Mouse (Mus musculus) cortical plate, adult 2 months (tissue): ENCODE measurements around the gene Gemin7. TPM values are rescaled to one million over a fixed set of nuclear protein-coding genes. Genes with fewer than 3 reads are reported as not detected.

ENCODE experiments used
- H3K27ac ChIP-seq: fragments of 200-500 bp; 2 replicates; pipeline ENCODE4 v1.5.1; 2012; ENCODE audit warnings: low read length, control low read depth, inconsistent platforms; ENCODE audit not compliant: insufficient read depth
- H3K4me1 ChIP-seq: fragments of 200-500 bp; 2 replicates; pipeline ENCODE4 v1.6.1; 2011; ENCODE audit warnings: low read length; ENCODE audit not compliant: control insufficient read depth, insufficient read depth
- H3K4me3 ChIP-seq: fragments of 200-500 bp; 2 replicates; pipeline ENCODE4 v1.5.1; 2011; ENCODE audit warnings: mild to moderate bottlenecking, low read length, control low read depth; ENCODE audit not compliant: insufficient read depth
- CTCF ChIP-seq: fragments of 200-500 bp; IDR thresholded peaks from 2 replicates; pipeline ENCODE4 v1.5.1; 2011; ENCODE audit warnings: mild to moderate bottlenecking, control low read depth, low read length; ENCODE audit not compliant: insufficient read depth; ENCODE audit errors: extremely low read depth
- POLR2A ChIP-seq: fragments of 200-500 bp; IDR thresholded peaks from 2 replicates; pipeline ENCODE4 v1.6.1; 2011; ENCODE audit warnings: mild to moderate bottlenecking, low read length, control low read depth; ENCODE audit not compliant: insufficient read depth; ENCODE audit errors: extremely low read depth
- polyA plus RNA-seq: library from polyadenylated mRNA; depleted of rRNA; stranded (reverse); fragments of >200 nt; gene quantifications from 2 replicates; pipeline ENCODE4 v1.2.3, GENCODE M21; 2012

Gene Gemin7
- polyA plus RNA-seq, 1 experiment, result 54.2 TPM

DNA sequence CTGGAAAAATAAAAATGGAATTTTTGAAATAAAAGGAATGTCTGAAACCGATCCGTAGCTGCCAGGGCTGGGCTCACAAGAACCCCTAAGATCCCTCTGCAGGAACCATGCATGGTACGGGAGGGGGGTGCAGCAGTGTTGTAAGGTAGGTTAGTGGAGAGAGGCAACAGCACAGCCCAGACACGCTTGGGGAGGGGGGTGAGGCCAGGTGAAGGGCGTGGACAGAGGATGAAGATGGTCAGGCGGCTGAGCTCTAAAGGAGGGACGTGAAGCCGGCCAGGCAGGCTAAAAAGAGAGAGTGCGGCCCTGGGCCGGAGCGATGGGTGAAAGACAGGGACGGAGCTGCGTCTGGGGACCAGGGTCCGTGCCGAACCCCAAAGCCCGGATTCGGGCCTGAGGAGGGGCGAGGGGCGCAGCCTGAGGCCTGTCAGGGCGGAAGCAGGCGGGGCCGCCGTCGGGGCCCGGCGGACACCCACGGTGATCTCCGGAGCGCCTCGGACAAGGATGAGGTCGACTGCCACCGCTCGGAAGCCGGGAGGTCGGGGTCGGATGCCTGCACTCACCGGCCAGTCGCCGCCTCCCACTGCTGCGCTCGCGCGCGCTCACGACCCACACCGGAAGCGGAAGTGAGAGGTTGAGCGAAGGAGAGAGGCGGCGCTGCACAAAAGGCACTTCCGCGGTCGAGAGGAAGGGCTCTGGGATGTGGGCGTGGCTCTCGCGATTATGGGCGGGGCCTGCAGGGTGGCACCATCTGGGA lies 26.6 kb upstream of the Gemin7 start, which contains the start of gene Clasrp:
TSS of gene Clasrp (minus strand) at position 638 of the 757 bp plus-strand sequence.
- H3K27ac ChIP-seq, result peak within 1 kb of the TSS; percentile 50; the same call in 1 of the 2 replicates
- TF ChIP-seq CTCF (no peak), POLR2A (peak; percentile 61; the same call in 1 of the 2 replicates)
- peaks cover 14% of the 10 kb centered on the region for H3K4me1 ChIP-seq
- peak within 1 kb of the TSS; percentile 95 for H3K4me3 ChIP-seq

DNA sequence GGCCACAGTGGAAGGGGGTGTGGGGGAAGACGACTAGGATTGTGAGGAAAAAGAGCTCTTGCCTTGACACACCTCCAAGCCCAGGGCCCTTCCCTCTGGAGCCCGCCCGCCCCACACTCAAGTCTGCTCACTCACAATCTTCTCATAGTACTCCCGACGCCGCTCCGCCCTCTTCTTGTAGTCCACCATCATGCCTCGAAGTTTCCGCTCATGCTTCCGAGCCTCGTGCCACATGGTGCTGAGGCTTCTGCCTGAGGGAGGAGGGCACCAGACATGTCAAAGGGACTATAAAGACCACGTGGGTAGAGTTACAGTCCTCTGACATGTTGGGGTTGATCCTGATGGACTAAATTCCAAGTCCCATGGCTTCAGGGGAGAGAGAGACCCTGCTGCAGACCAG lies 25.7 kb upstream of the Gemin7 start:
- TF ChIP-seq CTCF (no peak), POLR2A (no peak)
- H3K27ac ChIP-seq, result no peak overlapping the region; the same call in 1 of the 2 replicates

DNA sequence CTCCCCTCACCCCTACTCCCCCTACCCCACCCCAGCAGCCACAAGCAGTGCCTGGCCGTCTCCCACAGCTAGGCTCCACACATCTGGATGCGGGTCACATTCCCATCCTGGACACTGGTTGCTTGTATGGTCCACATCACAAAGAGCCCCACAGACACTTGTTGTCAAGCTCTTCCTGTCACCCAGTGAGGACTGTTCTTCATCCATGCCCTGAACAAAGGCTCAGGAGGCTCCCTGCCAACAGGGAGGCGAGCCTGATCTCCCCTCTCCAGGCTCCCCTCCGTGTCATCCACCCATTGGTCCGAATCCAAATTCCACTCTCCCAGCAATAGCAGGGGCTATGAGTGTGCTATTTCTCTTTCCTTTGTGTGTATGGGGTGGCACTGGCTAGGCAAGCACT lies 23.2 kb upstream of the Gemin7 start:
- Histone ChIP-seq H3K27ac (0 out of 2 replicates have a peak overlapping the region, but pooled peaks have one; percentile 75), H3K4me3 (no peak overlapping the region)
- TF ChIP-seq POLR2A, result no peak
- no peak for TF ChIP-seq CTCF

More for the DNA sequence above, 25.7 kb upstream of the Gemin7 start:
- Histone ChIP-seq H3K4me3 (peak overlapping the region; percentile 95; the same call in 1 of the 2 replicates), H3K4me1 (peaks cover 14% of the 10 kb centered on the region)

DNA sequence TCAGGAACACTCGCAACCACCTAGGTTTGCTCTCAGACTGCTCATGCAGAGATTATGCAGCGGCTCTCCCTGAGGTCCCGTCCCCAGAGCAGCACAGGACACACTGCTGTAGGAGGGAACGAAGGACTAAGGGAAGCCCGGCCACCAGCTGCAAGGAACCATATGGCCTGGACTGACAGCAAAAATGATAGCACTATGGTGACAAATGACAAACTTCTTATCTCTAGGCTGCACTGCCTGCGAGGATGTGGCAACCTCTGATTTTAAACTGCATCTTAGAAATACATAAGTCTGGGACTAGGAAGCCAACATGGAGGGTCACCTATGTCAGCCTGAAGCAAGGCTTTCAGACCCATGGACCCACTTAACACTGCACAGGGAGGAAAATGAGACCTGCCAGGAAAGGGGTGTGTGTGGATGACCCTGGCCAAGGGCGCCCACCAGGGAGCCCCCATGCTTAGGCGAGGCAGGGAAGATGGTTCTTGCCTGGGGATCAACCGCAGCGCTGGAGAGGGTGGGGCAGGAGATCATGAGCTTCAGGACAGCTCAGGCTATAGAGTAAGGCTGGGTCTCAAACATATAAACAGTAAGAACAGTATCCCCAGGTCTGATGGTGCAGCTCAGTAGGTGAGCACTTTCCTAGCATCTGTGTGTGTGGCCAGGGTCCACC lies 15.8 kb upstream of the Gemin7 start:
- no peak for TF ChIP-seq CTCF
- no peak for TF ChIP-seq POLR2A
- H3K4me3 ChIP-seq, result no peak overlapping the region
- peaks cover 3% of the 10 kb centered on the region for H3K4me1 ChIP-seq
- H3K27ac ChIP-seq, result no peak overlapping the region

More for the DNA sequence above, 23.2 kb upstream of the Gemin7 start:
- H3K4me1 ChIP-seq, result peaks cover 14% of the 10 kb centered on the region

DNA sequence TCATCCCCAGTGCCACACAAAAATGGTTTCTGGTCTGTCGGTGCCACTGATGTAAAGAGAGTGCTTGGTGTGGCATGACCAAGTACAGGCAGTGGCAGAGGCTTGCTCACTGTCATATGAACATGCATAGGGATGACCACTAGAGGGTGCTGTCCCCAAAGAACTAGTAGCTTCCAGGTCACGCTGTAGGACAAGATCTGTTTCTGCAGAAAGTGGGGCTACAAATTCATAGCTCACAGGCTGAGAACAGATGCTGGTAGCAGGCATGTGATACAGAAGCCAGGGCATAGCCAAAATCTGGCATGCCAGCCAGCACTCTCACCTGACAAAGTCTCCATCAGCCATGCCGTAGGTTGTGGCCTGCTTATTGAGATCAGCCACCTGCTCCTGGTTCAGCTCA lies 12.5 kb upstream of the Gemin7 start:
- H3K27ac ChIP-seq, result no peak overlapping the region
- H3K4me3 ChIP-seq, result no peak overlapping the region
- TF ChIP-seq POLR2A (no peak), CTCF (peak; percentile 83)
- peaks cover 3% of the 10 kb centered on the region for H3K4me1 ChIP-seq

DNA sequence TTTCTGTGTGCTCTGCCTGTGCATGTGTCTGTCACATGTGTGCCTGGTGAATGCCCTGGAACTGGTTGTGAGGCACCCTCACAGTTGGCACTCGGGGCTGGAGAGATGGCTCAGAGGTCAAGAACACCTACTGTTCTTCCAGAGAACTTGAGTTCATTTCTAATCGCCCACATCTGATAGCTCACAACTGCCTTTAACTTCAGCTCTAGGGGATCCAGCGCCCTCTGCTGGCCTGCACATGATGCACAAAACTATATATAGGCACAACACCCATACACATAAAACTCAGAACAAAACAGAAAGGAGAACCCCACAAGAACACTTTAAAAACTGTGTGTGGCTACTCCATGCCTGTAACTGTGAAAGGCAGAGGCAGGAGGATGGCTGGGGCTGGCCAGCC lies 11.8 kb upstream of the Gemin7 start:
- peaks cover 3% of the 10 kb centered on the region for H3K4me1 ChIP-seq
- no peak overlapping the region for H3K4me3 ChIP-seq
- H3K27ac ChIP-seq, result no peak overlapping the region
- no peak for TF ChIP-seq POLR2A
- TF ChIP-seq CTCF, result peak; percentile 58

GRCm38 (mm10) chr7:19586269-19586668 lies 8.9 kb upstream of the Gemin7 start:
- no peak for TF ChIP-seq POLR2A
- TF ChIP-seq CTCF, result no peak
- no peak overlapping the region for H3K4me3 ChIP-seq
- peaks cover 3% of the 10 kb centered on the region for H3K4me1 ChIP-seq
- no peak overlapping the region for H3K27ac ChIP-seq

DNA sequence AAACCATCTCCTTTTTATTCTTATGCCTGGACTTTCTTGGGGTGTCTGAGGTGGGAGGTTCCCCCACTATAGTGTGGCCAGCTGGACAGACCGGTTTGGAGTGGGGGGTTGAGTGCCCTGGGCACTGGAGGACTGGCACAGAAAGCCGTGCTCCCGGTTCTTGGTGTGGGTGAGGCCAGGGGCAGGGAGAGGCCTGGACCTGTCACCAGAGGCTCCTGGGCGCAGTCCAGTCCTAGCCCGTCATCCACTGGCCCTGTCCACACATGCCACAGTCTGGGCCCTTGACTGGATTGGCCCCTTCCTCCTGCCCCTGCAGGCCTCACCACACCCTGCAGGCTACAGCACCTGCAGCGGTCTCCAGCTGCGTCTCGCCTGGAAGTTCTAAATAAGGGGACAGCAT lies 3.2 kb upstream of the Gemin7 start:
- Histone ChIP-seq H3K4me1 (no peaks in the 10 kb centered on the region), H3K27ac (no peak overlapping the region), H3K4me3 (no peak overlapping the region)
- no peak for TF ChIP-seq POLR2A
- no peak for TF ChIP-seq CTCF

- no peak overlapping the region for H3K4me3 ChIP-seq
- no peak overlapping the region for H3K27ac ChIP-seq
- no peaks in the 10 kb centered on the region for H3K4me1 ChIP-seq
- TF ChIP-seq POLR2A (no peak), CTCF (no peak)
Measured at GRCm38 (mm10) chr7:19579751-19580150, 2.4 kb upstream of the Gemin7 start.
